Mouse (Mus musculus): ENCODE measurements at regions not wholly inside any gene's neighbourhood (a gene's known extent, or its start where the extent isn't known, plus 50 kb on each side); places are given as distances from the start of the nearest gene placed in this dataset.

- TF ChIP-seq CTCF (IDR thresholded peaks at IDR 0.05; ENCODE audit: low read depth, low read length) (no peak), POLR2AphosphoS5 (IDR thresholded peaks at IDR 0.05; ENCODE audit: insufficient replicate concordance, low read depth, low read length) (no peak), TAL1 (conservative IDR thresholded peaks at IDR 0.05; ENCODE audit: low read depth, low read length) (no peak)
Observed at GRCm38 (mm10) chr16:95892356-95892755, 98.4 kb downstream of the Psmg1 start.

All from G1E (cell line).